Mouse (Mus musculus) kidney, postnatal 25 days (tissue): ENCODE data around the gene Ggta1.
A peak's percentile ranks its signal among the peaks of the same experiment; 100 is the strongest.
"Not testable (repeated sequence)": the region's sequence is repeated elsewhere in the genome, so short reads cannot be mapped to it uniquely, and the experiment has no call there.

ENCODE experiments used
- DNase-seq, 2 experiments: peaks; one replicate each; pipeline ENCODE4 v3.0.0; 2021; ENCODE audit warnings: mixed read lengths in 2 of 2

The Ggta1 gene

GRCm38 (mm10) chr2:35460378-35460880 lies 2.6 kb downstream of the Ggta1 start:
- DNase-seq, result no peak

GRCm38 (mm10) chr2:35459316-35459715 lies 3.7 kb downstream of the Ggta1 start:
- DNase-seq, result no peak

DNA sequence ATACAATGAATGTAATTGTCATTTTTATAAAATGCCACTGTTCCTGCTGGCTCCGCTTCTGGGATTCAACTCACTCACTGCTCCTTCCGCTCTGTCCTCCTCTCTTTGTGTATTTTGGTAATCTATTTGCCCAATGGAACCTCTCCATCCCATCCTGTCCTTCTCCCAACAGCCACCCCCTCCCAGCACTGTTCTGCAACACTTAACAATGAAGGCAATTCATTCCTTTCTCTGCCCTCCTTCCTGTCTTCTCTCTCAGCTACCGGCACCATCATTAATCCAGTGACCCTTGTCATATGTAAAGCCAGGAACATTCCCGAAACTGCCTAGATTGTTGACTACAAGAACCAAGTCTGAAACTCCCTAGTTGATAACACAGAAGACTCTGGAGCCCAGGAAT lies 4.6 kb downstream of the Ggta1 start:
- no peak for DNase-seq

DNA sequence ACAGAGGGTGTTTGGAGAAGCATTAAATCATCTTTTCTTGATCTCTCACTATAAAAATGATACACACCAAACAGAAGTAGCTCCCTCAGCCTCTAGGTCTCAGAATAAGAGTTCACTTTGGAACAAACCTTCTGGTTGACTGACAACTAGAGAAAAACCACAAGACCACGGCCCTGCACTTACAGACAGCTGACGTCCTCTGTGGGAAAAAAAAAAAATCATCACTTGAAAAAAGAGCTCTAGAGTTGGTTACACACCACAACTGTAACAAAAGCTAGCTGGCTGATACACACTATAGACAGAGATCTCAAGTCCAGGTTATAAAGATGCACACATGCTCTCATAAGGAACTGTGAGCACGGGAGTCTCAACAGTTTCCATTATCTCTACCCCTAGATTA lies 9.3 kb downstream of the Ggta1 start:
- DNase-seq, result no peak

GRCm38 (mm10) chr2:35452695-35453094 lies 10.3 kb downstream of the Ggta1 start:
- DNase-seq, result not testable (repeated sequence)

GRCm38 (mm10) chr2:35451484-35452050 lies 11.5 kb downstream of the Ggta1 start:
- no peak for DNase-seq

DNA sequence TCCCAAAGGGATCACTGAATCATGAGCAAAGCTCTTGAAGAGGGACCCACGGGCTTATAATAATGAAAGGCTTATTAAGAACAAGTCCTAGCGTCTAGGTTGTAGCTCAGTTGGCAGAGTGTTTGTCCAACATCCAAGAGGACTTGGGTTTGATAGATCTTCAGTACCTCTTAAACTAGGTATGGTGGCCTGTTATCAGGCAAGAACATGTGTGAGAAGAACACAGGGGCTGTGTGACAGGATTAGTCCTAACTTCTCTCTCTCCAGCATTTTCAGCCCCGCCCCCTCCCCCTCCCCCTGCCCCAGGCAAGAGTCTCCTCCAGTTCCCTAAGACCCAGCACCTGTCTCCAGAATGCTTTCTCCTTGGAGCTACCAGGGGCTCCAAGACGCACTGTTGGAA lies 12.2 kb downstream of the Ggta1 start:
- no peak for DNase-seq

- DNase-seq, result no peak
These were observed 13.1 kb downstream of the Ggta1 start for GRCm38 (mm10) chr2:35449687-35450622.

DNA sequence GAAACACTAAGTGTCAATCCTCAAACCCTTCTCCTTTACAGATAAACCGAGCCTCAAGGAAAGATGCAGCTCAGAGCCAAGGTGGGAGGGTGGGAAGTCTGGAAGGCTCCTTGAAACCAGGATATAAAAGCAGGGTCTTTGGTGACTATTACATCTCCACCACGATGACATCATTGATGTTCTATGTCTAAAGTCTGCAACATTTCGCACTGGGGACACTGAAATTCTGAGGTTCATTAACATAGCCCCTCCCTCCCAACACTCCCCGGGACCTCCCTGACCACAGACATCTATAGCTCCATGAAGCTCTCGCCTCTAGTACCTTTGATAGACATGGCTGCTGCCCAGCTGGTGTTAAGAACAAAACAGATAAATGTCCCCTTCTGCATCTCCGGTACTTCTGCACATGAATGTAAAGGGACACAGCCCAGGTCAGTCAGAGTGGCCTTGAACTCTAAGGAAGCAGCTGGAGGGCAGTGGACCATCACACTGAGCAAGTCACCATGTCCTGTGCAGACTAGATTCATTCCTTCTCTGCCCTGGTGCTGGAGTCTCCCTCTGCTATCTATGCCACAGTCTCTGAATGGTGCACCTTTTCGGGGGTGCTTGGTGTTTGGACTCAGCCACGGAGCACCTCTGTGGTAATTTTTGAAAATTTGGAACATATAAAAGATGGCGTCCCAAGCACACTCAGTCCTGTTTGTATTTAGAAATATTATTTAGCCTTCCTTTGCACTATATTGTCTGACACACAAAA lies 13.9 kb downstream of the Ggta1 start:
- DNase-seq, result no peak

GRCm38 (mm10) chr2:35448215-35448913 lies 14.7 kb downstream of the Ggta1 start:
- DNase-seq, result no peak

- no peak for DNase-seq
These were observed 15.6 kb downstream of the Ggta1 start for GRCm38 (mm10) chr2:35447453-35447852.

DNA sequence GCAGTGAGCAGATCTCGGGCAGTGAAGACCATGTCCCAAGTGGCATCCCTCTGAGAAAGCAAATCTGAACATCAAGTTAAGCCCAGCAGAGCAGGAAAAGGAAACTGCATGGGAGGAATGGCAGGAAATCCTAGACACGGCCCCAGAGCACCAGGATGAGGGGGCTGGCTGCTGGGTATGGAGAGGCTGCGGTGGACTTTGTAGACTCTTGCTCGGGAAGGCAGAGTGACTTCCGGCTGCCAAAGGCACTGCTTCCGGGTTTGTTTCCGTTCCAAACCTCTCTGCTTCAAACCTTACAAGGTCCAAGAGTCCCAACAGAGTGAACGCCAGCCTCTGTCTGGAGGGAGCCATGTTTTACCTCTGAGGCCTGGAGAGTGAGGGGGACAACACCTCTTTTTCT lies 16.2 kb downstream of the Ggta1 start:
- DNase-seq, result peak; percentile 43 to 79

- peak in 1 of 2 experiments; percentile 58 for DNase-seq
These were observed 16.7 kb downstream of the Ggta1 start for GRCm38 (mm10) chr2:35446300-35446699.

DNA sequence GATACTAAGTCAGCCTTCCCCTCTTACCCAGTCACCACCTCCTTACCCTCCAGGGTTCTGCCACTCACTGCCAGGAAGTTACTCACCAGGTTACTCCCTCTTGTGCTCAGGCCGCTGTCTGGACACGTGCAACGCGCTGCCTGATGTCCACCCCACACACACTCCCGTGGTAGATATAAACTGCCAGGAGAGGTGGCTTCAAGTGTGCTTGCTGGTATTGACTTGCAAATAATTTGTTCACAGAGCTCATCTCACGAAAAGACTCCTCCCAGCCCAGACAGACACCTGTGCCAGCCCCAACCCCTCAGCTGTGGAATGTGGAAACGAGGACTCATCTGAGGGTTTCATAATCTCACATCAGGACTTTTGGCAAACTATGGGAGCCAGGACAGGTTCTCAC lies 17.4 kb downstream of the Ggta1 start:
- peak in 1 of 2 experiments; percentile 39 for DNase-seq

DNA sequence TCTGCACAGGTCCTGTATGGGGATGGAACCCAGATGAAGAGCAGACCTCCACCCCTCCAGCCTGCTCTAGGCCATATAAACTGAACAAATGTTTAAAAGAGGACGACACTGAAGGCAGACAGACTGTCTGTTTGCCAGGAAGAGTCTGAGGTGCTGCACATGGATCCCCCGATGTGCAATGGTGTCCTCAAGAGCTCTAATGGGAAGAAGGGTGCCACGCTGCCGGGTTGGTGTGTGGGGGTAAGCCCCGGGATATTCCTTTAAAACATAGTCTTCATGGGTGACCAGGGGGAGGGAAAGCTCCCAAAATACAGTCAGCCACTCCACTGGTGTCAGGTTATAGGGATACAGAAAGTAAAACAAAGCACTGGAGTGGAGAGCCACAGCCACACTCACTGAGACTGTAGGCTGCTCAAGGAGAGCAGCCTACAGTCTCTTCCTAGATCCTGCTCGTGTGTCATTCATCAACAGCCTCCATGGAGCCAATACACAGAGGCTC lies 18.2 kb downstream of the Ggta1 start:
- no peak for DNase-seq

DNA sequence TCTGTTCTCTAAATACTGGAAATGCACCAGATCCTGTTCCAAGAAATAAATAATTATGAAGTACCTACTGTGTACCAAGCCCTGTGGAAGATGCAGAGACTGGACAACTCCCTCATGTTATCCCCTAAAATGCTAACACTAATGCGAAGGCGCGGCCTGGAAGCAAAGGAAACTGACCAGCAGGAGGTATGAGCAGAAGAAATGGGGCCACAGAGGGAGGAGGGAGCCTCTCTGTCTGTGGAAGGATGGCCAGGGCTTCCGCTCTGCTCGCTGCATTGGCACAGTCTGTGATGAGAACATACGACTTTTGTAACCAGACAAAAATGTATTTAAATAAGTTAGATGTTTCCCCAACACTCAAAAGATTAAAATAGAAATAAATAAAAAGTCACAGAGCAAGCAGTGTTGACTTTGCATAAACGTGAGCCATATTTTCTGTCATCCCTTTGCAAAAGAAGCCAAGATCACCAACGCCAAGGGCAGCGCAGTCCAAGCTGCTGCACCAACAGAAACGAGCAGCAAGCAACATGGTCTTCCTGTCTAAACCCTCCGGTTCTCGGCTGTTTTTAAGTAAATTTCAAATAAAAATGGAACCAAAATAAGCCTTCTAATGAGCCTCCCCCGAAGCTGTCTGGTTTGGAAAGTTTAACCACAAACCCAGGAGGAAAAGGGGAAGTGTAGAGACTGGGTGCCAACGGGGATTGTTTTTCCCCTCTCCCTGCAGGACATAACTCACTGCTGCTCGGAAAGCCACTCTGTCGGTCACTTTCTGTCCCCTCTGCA lies 18.9 kb downstream of the Ggta1 start:
- peak in 1 of 2 experiments; percentile 33 for DNase-seq

DNA sequence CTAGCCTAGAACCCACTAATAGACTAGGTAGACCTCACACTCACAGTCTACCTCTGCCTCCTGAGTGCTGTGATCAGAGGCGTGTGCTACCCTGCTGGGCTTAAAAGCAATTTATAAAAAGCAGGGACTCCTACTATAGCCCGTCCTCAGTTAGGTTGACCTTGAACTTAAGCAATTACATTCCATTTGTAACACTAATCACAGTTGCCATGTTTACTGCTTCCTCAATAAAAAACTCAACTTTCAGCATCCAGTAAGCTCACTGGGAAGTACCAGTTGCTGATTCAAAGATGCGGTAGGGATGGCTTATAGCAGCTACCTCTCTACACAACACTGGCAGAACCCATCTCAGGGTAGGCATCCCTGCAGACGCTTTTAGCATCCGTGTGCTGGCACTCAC lies 19.7 kb downstream of the Ggta1 start:
- no peak for DNase-seq

DNA sequence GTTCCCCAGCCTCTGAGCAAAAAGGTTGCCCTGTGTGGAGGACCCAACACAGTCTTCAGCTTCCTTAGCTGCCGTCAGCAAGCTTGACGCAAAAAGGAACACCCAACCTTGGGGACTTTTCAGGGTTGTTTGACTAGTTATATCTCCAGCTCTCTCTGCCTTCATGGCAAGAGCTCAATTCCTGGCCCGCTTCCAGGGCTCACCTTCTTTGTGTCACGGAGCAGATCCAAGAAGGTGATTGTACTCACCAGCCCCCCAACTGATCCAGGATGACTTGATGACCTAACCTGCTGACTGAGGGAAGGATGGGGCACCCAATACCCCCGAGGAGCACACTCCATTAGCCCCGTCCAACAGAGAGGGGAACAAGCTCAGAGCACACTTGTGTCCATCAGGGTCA lies 21.0 kb downstream of the Ggta1 start:
- DNase-seq, result no peak

- no peak for DNase-seq
These were observed 21.6 kb downstream of the Ggta1 start for GRCm38 (mm10) chr2:35441419-35441818.

- no peak for DNase-seq
These were observed 22.6 kb downstream of the Ggta1 start for GRCm38 (mm10) chr2:35440480-35440879.

- no peak for DNase-seq
These were observed 25.2 kb downstream of the Ggta1 start for GRCm38 (mm10) chr2:35437796-35438195.
